Mouse (Mus musculus) MEL (cell line): Measurements from ENCODE around the gene Grcc10.

Experiments
- CTCF ChIP-seq, 3 experiments: IDR thresholded peaks in 2 of 3; conservative IDR thresholded peaks in 1 of 3; 2 replicates each; pipeline ENCODE4 v1.5.1; 2011 to 2012; ENCODE audit warnings: low read length in 3 of 3, low read depth in 2 of 3, mild to moderate bottlenecking in 2 of 3, improper control_type of control experiment in 1 of 3, inconsistent platforms in 1 of 3, mixed read lengths in 1 of 3, moderate library complexity in 1 of 3; ENCODE audit not compliant: control insufficient read depth in 1 of 3, insufficient read depth in 1 of 3, poor library complexity in 1 of 3, severe bottlenecking in 1 of 3
- ELF1 ChIP-seq: IDR thresholded peaks from 2 replicates; pipeline ENCODE4 v1.6.1; 2014; ENCODE audit warnings: low read depth, mild to moderate bottlenecking, inconsistent platforms, low read length, improper control_type of control experiment, moderate library complexity
- GATA1 ChIP-seq: IDR thresholded peaks from 2 replicates; pipeline ENCODE4 v1.6.1; 2011; ENCODE audit warnings: low read depth, low read length, improper control_type of control experiment
- HCFC1 ChIP-seq: IDR thresholded peaks from 2 replicates; pipeline ENCODE4 v1.6.1; 2012; ENCODE audit warnings: low read depth, mild to moderate bottlenecking, inconsistent platforms, low read length, improper control_type of control experiment, moderate library complexity
- KAT2A ChIP-seq: conservative IDR thresholded peaks from 2 replicates; pipeline ENCODE4 v1.6.1; 2012; ENCODE audit warnings: low read depth, low read length, improper control_type of control experiment, inconsistent platforms
- MYB ChIP-seq: IDR thresholded peaks from 2 replicates; pipeline ENCODE4 v1.6.1; 2011; ENCODE audit warnings: mild to moderate bottlenecking, low read depth, low read length, improper control_type of control experiment
- MYC ChIP-seq: IDR thresholded peaks from 2 replicates; pipeline ENCODE4 v1.6.1; 2011; ENCODE audit warnings: low read depth, mild to moderate bottlenecking, low read length, improper control_type of control experiment, moderate library complexity
- POLR2A ChIP-seq, 2 experiments: IDR thresholded peaks; 2 replicates each; pipeline ENCODE4 v1.6.1; 2011 to 2012; ENCODE audit warnings: low read length in 2 of 2, mild to moderate bottlenecking in 2 of 2, control low read depth in 1 of 2, improper control_type of control experiment in 1 of 2, low read depth in 1 of 2, moderate library complexity in 1 of 2; ENCODE audit not compliant: control insufficient read depth in 1 of 2, insufficient read depth in 1 of 2, poor library complexity in 1 of 2
- RCOR1 ChIP-seq: IDR thresholded peaks from 2 replicates; pipeline ENCODE4 v1.6.1; 2012; ENCODE audit warnings: low read depth, mild to moderate bottlenecking, inconsistent platforms, low read length, improper control_type of control experiment
- SIN3A ChIP-seq: IDR thresholded peaks from 2 replicates; pipeline ENCODE4 v1.6.1; 2012; ENCODE audit warnings: low read length, improper control_type of control experiment, inconsistent platforms
- TAL1 ChIP-seq: IDR thresholded peaks from 2 replicates; pipeline ENCODE4 v1.6.1; 2012; ENCODE audit warnings: mild to moderate bottlenecking, inconsistent platforms, low read length, moderate library complexity, mixed read lengths
- USF2 ChIP-seq, 2 experiments: IDR thresholded peaks; 2 replicates each; pipeline ENCODE4 v1.6.1; 2011 to 2012; ENCODE audit warnings: improper control_type of control experiment in 2 of 2, low read length in 2 of 2, borderline replicate concordance in 1 of 2, inconsistent platforms in 1 of 2, low read depth in 1 of 2, mild to moderate bottlenecking in 1 of 2; ENCODE audit not compliant: insufficient read depth in 1 of 2
- ZKSCAN1 ChIP-seq: IDR thresholded peaks from 2 replicates; pipeline ENCODE4 v1.6.1; 2012; ENCODE audit warnings: low read depth, mild to moderate bottlenecking, inconsistent platforms, low read length, improper control_type of control experiment, moderate library complexity
- ZMIZ1 ChIP-seq: IDR thresholded peaks from 2 replicates; pipeline ENCODE4 v1.6.1; 2012; ENCODE audit warnings: low read depth, mild to moderate bottlenecking, inconsistent platforms, low read length, improper control_type of control experiment, moderate library complexity

- TF ChIP-seq TAL1 = no peak
- peak; percentile 61; the same call in 1 of the 2 replicates for TF ChIP-seq MYB
- peak in 1 of 3 experiments; percentile 18; a peak in 1 of 6 replicates for TF ChIP-seq CTCF (IDR thresholded peaks at IDR 0.05 in 2 of 3, conservative IDR thresholded peaks at IDR 0.05 in 1 of 3; ENCODE audit: control insufficient read depth in 1 of 3, insufficient read depth in 1 of 3, low read depth in 2 of 3, low read length in 3 of 3, poor library complexity in 1 of 3, severe bottlenecking in 1 of 3)
- no peak for TF ChIP-seq POLR2A (IDR thresholded peaks at IDR 0.05; ENCODE audit: control insufficient read depth in 1 of 2, insufficient read depth in 1 of 2, low read depth in 1 of 2, low read length in 2 of 2, poor library complexity in 1 of 2)
- peak; percentile 56; the same call in 1 of the 2 replicates for TF ChIP-seq GATA1
- no peak for TF ChIP-seq MYC
- TF ChIP-seq SIN3A = no peak
- TF ChIP-seq KAT2A = no peak
- TF ChIP-seq ZMIZ1 = no peak
- TF ChIP-seq HCFC1 = no peak
- no peak for TF ChIP-seq ZKSCAN1
- TF ChIP-seq USF2 (IDR thresholded peaks at IDR 0.05; ENCODE audit: borderline replicate concordance in 1 of 2, insufficient read depth in 1 of 2, low read depth in 1 of 2, low read length in 2 of 2) = no peak
- no peak for TF ChIP-seq RCOR1
- TF ChIP-seq ELF1 = no peak
Measured at GRCm38 (mm10) chr6:124719354-124719978, 21.7 kb downstream of the Grcc10 start.
